Mouse (Mus musculus): ENCODE results near the gene Supt4a. TPM values are rescaled to one million over a fixed set of nuclear protein-coding genes. Genes with fewer than 3 reads are reported as not detected.

Gene Supt4a
- polyA plus RNA-seq, 1 experiment from 2014 or later = 172 TPM

DNA sequence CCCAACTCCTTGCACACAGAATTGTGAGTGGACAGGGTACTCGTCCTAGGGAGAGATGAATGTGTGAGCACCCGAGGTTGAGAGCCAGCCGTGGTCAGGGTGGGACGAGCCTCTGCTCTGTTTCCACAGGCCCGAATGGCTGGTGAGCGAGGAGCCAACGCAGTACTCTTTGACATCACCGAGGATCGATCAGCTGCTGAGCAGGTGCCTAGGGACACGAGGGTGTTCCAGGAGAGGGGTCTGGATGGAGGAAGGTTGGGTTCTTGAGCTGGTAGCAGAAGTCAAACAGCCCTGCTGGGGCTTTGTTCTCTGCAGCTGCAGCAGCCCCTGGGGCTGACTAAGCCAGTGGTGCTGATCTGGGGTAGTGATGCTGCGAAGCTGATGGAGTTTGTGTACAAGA is 10.3 kb upstream of the Supt4a start:
- 0 out of 2 replicates have a peak overlapping the region, but pooled peaks have one; percentile 16 for H3K9ac ChIP-seq
- H3K4me3 ChIP-seq = no peak overlapping the region
- no peak overlapping the region for H3K27ac ChIP-seq
- WGBS = 49% methylated on average over 11 of the region's 11 CpGs
- no peaks in the 10 kb centered on the region for H3K27me3 ChIP-seq
- ATAC-seq (ENCODE audit: insufficient number of reproducible peaks, insufficient read depth, low FRiP score, low TSS enrichment, low read depth) = no peak
- no peaks in the 10 kb centered on the region for H3K36me3 ChIP-seq
- H3K4me1 ChIP-seq = peaks cover 34% of the 10 kb centered on the region
- no peaks in the 10 kb centered on the region for H3K9me3 ChIP-seq
- no peak overlapping the region for H3K4me2 ChIP-seq

DNA sequence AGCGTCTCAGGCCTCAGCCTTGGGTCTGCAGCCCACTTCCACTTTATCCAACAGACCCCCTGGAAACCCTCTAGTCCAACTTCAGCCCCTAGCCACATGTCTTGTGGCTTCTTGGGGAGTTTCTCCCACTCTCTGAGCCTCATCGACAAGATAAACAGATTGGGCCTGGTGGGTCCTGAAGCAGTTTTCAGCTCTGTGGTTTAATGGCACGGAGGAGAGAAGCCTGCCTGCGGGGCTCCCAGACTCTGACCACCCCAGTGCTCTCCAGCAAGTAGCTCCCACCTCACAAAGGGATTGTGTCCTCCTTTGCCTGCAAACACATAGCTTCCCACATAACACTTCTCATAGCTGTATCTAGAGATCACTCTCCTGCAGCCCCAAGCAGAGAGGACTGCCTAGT is 9.9 kb upstream of the Supt4a start:
- H3K9me3 ChIP-seq = no peaks in the 10 kb centered on the region
- 48% methylated on average over 4 of the region's 4 CpGs for WGBS
- H3K27ac ChIP-seq = no peak overlapping the region
- H3K4me3 ChIP-seq = no peak overlapping the region
- H3K9ac ChIP-seq = no peak overlapping the region
- ATAC-seq (ENCODE audit: insufficient number of reproducible peaks, insufficient read depth, low FRiP score, low TSS enrichment, low read depth) = no peak
- peaks cover 34% of the 10 kb centered on the region for H3K4me1 ChIP-seq
- H3K36me3 ChIP-seq = no peaks in the 10 kb centered on the region
- H3K4me2 ChIP-seq = no peak overlapping the region
- no peaks in the 10 kb centered on the region for H3K27me3 ChIP-seq

DNA sequence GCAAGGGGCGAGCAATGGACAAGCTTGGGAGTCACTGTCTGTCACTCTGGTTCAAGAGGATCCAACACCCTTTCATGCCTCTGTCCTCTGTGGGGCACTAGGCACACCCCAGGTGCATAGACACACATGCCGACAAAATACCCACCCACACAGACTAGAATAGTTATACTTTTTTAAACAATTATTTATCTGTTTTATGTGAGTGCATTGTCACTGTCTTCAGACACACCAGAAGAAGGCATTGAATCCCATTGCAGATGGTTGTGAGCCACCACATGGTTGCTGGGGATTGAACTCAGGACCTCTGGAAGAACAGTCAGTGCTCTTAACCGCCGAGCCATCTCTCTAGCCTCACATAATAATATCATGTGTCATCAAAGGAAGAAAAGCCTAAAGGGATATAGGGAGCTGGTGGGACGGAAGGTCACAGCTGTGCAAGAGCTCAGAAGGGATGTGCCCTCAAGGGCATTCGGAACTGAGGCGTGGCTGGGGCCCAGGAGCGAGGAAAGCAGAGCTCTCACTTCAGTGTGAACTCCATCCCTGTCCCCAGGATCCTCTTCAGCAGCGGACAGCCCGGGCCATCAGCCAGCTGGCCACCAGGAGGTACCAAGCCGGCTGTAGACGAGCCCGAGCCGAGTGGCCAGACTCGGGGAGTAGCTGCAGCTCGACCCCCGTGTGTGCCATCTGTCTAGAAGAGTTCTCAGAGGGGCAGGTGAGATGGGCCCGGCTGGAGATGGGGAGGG is 8.3 kb upstream of the Supt4a start:
- H3K9ac ChIP-seq = peak overlapping the region; percentile 41; the same call in 1 of the 2 replicates
- 56% methylated on average over 18 of the region's 18 CpGs for WGBS
- no peaks in the 10 kb centered on the region for H3K27me3 ChIP-seq
- no peak overlapping the region for H3K27ac ChIP-seq
- no peaks in the 10 kb centered on the region for H3K36me3 ChIP-seq
- ATAC-seq (ENCODE audit: insufficient number of reproducible peaks, insufficient read depth, low FRiP score, low TSS enrichment, low read depth) = no peak
- H3K4me3 ChIP-seq = no peak overlapping the region
- H3K4me2 ChIP-seq = no peak overlapping the region
- peaks cover 34% of the 10 kb centered on the region for H3K4me1 ChIP-seq
- no peaks in the 10 kb centered on the region for H3K9me3 ChIP-seq

DNA sequence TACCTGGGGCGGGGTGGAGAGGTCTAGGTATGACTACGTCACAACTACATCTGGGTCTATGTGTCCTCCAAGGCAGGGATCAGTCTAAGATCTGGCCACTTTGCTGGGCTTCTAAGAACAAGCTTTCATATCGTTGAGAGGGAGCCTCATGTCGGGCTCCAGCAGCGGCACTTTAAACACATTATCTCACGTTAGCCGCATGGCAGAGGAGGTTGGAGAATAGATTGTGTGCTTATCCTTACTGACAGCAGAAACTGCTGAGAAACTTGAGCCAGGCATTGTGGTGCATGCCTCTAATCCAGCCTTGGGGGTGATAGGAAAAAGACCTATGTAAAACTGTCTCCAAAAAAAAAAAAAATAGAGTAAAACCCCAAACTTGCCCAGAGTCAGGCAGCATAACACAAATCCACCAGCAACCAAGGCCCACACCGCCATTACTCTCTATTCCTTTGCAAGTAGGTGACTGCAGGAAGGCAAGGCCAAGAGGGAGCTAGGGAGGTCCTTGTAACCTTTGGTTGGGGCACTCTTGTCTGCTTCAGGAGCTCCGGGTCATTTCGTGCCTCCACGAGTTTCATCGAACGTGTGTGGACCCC is 7.7 kb upstream of the Supt4a start:
- Histone ChIP-seq H3K4me1 (peaks cover 33% of the 10 kb centered on the region), H3K4me2 (no peak overlapping the region), H3K4me3 (no peak overlapping the region), H3K9ac (peak overlapping the region; percentile 41; the same call in 1 of the 2 replicates), H3K27ac (no peak overlapping the region), H3K27me3 (no peaks in the 10 kb centered on the region), H3K9me3 (no peaks in the 10 kb centered on the region), H3K36me3 (no peaks in the 10 kb centered on the region)
- 81% methylated on average over 13 of the region's 13 CpGs for WGBS
- ATAC-seq (ENCODE audit: insufficient number of reproducible peaks, insufficient read depth, low FRiP score, low TSS enrichment, low read depth) = no peak

DNA sequence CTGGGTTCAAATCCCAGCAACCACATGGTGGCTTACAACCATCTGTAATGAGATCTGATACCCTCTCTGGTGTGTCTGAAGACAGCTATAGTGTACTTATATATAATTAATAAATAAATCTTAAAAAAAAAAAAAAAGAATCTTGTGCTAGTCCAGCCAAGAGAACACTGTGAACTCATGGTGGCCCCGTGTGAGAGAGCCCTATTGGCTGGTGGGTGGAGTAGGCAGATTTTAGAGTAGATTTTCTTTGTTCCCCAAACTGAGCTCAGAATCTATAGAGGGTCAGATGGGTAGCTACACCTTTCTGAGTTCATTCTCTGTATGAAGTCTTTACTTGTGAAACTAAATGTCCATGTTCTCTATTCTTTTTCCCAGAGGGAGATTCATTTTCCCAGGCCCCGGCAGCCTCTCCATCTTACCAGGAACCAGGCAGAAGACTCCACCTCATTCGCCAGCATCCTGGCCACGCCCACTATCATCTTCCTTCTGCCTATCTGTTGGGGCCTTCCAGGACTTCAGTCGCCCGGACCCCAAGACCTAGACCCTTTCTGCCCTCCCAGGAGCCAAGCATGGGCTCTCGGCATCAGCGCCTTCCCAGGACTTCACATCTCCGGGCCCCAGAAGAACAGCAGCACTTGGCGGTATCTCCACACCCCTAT is 6.6 kb upstream of the Supt4a start:
- no peak overlapping the region for H3K27ac ChIP-seq
- ATAC-seq (ENCODE audit: insufficient number of reproducible peaks, insufficient read depth, low FRiP score, low TSS enrichment, low read depth) = no peak
- H3K4me2 ChIP-seq = no peak overlapping the region
- no peak overlapping the region for H3K9ac ChIP-seq
- no peaks in the 10 kb centered on the region for H3K36me3 ChIP-seq
- H3K27me3 ChIP-seq = no peaks in the 10 kb centered on the region
- peaks cover 22% of the 10 kb centered on the region for H3K4me1 ChIP-seq
- no peaks in the 10 kb centered on the region for H3K9me3 ChIP-seq
- 74% methylated on average over 10 of the region's 10 CpGs for WGBS
- H3K4me3 ChIP-seq = no peak overlapping the region

DNA sequence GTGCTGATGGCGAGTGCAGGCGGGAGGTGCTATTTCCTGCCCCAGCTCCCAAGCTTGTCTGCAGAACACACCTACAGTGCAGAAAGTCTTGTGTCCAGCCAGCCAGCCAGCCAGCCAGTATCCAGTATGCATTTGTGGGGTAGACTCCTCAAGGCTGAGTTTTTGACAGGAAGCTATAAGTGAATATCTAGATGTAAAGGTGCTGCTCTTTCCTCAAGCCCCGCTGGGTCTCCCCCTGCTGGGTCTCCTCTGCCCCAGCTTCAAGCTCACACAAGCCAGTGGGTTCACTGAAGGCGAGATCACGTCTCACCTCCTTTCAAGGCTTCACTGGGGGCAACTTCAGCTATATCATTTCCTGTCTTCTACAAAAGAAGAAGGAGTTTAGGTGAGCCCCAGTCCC is 3.0 kb upstream of the Supt4a start:
- Histone ChIP-seq H3K4me3 (no peak overlapping the region), H3K9ac (peak overlapping the region; percentile 58), H3K4me2 (peak overlapping the region; percentile 38; the same call in 1 of the 2 replicates), H3K9me3 (no peaks in the 10 kb centered on the region), H3K27me3 (no peaks in the 10 kb centered on the region), H3K36me3 (peaks cover 2% of the 10 kb centered on the region), H3K4me1 (peaks cover 14% of the 10 kb centered on the region), H3K27ac (no peak overlapping the region)
- WGBS = 52% methylated on average over 5 of the region's 5 CpGs
- no peak for ATAC-seq (ENCODE audit: insufficient number of reproducible peaks, insufficient read depth, low FRiP score, low TSS enrichment, low read depth)

DNA sequence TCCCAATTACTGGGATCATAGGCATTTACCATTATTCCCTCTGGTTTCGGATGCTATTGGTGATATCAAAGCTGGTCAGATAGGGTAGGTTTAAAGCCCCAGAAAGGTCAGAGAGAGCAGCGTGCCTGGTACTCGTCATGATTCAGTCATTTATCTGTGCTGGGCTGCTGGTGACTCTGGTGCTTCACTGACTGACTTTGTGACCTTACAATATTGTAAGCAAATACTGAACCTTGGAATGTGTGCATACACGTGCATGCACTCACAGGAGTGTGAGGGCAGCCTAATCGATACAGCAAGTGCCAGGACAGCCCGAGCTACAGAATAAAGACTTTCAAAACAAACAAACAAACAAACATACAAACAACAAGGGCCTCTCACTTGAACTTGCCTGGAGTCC is 1.7 kb upstream of the Supt4a start:
- Histone ChIP-seq H3K27ac (peak overlapping the region; percentile 94; the same call in 1 of the 2 replicates), H3K4me1 (peaks cover 14% of the 10 kb centered on the region), H3K4me3 (no peak overlapping the region), H3K9me3 (no peaks in the 10 kb centered on the region), H3K36me3 (peaks cover 15% of the 10 kb centered on the region), H3K4me2 (peak overlapping the region; percentile 92; the same call in 1 of the 2 replicates), H3K9ac (no peak overlapping the region), H3K27me3 (no peaks in the 10 kb centered on the region)
- 83% methylated on average over 6 of the region's 6 CpGs for WGBS
- ATAC-seq (ENCODE audit: insufficient number of reproducible peaks, insufficient read depth, low FRiP score, low TSS enrichment, low read depth) = no peak

DNA sequence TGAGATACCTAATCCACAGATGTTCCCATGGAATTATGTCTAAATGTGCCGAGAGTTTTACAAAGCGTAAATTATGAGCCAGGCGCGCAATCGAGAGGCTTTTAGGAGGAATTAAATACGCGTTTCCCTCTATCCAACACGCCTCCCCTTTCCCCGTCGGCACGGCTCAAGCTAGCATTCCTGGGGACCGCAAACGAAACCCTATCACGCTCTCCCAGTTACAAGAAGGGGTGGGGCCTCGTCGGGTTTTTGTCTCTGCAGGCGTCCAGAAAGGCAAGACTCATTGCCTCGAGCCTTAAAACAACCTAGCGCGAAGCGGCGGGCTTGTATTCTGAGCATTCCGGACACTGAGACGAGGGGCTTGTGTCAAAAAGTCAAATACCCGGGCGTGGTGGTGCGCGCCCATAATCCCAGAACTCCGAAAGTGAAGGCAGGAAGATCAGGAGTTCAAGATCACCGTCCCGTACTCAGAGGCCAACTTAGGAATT is 661 bp upstream of the Supt4a start:
- Histone ChIP-seq H3K4me3 (peak overlapping the region; percentile 88), H3K9me3 (no peaks in the 10 kb centered on the region), H3K36me3 (peaks cover 24% of the 10 kb centered on the region), H3K4me2 (peak overlapping the region; percentile 92), H3K9ac (peak overlapping the region; percentile 68), H3K27ac (peak overlapping the region; percentile 94), H3K27me3 (no peaks in the 10 kb centered on the region), H3K4me1 (peaks cover 14% of the 10 kb centered on the region)
- ATAC-seq (ENCODE audit: insufficient number of reproducible peaks, insufficient read depth, low FRiP score, low TSS enrichment, low read depth) = peak; percentile 85
- under 1% methylated on average over 31 of the region's 31 CpGs for WGBS

DNA sequence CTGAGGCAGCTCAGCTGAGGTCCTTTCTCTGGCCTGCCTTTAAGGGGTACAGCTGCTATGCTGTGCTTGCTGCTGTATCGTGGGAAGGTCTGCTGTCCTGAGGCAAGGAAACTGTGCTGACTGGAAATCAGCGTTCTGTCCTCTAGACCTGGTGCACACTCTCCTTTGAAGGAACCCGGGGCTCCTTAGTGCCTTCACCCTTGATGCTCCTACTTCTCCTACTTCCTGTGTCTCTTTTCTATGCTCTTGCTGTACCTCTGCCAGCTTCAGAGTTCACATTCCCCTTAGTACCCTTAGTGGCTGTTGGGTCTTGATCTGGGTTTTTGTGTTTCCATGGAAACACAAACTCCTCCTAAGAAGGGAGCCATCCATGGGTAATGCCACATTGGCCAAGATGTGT is 6.3 kb downstream of the Supt4a start:
- H3K4me2 ChIP-seq = no peak overlapping the region
- no peaks in the 10 kb centered on the region for H3K27me3 ChIP-seq
- no peak overlapping the region for H3K27ac ChIP-seq
- H3K9ac ChIP-seq = no peak overlapping the region
- no peaks in the 10 kb centered on the region for H3K9me3 ChIP-seq
- H3K36me3 ChIP-seq = peaks cover 61% of the 10 kb centered on the region
- 0 out of 2 replicates have a peak, but pooled peaks cover 2% of the 10 kb centered on the region for H3K4me1 ChIP-seq
- no peak overlapping the region for H3K4me3 ChIP-seq
- no peak for ATAC-seq (ENCODE audit: insufficient number of reproducible peaks, insufficient read depth, low FRiP score, low TSS enrichment, low read depth)
- 90% methylated on average over 3 of the region's 3 CpGs for WGBS

DNA sequence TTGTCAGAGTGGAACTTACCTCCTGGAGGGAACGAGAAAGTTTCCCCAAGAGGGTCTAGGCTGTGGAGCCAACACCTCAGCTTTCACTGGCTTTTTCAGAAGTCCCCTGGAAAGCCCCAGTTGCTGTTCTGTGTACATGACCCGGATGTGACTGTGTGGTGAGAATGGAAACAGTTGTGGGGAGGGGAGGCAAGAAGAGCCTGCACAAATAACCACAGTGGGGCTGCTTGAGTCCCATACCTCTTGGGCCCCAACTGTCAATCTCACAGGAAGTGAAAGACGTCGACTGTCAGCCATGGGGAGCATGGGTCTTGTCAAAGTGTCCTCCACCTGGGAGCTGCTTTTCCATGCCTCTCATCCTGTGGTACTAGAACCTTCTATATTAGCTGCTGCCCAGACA is 7.6 kb downstream of the Supt4a start:
- 0 out of 2 replicates have a peak, but pooled peaks cover 5% of the 10 kb centered on the region for H3K4me1 ChIP-seq
- H3K9me3 ChIP-seq = no peaks in the 10 kb centered on the region
- no peak overlapping the region for H3K27ac ChIP-seq
- H3K4me2 ChIP-seq = no peak overlapping the region
- H3K36me3 ChIP-seq = peaks cover 53% of the 10 kb centered on the region
- ATAC-seq (ENCODE audit: insufficient number of reproducible peaks, insufficient read depth, low FRiP score, low TSS enrichment, low read depth) = no peak
- H3K27me3 ChIP-seq = no peaks in the 10 kb centered on the region
- H3K4me3 ChIP-seq = no peak overlapping the region
- WGBS = 83% methylated on average over 4 of the region's 4 CpGs
- H3K9ac ChIP-seq = no peak overlapping the region

DNA sequence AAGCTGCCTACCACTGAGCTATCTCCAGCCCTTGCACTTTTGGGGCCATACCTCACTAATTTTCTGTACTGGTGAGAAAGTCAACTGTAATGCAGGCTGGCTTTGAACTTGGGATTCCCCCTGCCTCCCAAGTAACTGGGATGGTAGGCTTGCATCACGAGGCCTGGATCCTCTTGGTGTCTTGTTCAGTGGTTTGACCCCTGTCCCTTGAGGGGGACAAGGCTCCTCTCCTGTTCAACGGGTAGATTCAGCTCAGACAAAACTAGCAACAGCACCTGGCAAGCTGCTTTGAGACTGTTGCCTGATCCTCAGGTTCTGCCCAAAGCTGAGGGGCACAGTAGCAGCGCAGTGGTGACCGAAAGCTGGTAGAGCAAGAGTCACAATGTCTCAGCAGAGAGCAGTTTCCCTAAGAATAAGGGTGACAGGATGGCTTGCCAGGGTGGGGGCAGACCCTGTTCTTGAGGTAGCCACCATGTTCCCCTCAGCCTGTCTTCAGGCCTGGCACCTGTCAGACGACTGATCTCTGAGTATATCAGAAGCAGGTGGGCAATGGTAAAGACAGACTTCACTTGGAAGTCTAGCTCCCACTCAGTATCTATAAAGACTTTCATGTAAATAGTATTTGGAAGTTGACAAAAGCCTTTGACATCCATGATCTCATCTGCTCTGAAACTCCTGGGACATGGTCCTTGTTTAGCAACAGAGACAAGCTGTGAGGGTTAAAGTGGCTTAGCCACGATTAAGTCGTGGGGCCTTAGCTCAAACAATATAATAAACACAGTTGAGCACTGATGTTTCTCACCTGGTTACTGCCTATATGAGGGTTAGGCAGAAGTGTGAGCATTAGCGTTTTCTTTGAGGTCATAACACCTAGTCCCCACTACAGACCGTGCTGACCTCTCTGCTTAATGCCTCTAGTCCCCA is 8.5 kb downstream of the Supt4a start:
- H3K4me3 ChIP-seq = no peak overlapping the region
- no peak overlapping the region for H3K4me2 ChIP-seq
- no peaks in the 10 kb centered on the region for H3K9me3 ChIP-seq
- no peak for ATAC-seq (ENCODE audit: insufficient number of reproducible peaks, insufficient read depth, low FRiP score, low TSS enrichment, low read depth)
- no peak overlapping the region for H3K9ac ChIP-seq
- no peak overlapping the region for H3K27ac ChIP-seq
- 82% methylated on average over 9 of the region's 9 CpGs for WGBS
- H3K27me3 ChIP-seq = no peaks in the 10 kb centered on the region
- 0 out of 2 replicates have a peak, but pooled peaks cover 5% of the 10 kb centered on the region for H3K4me1 ChIP-seq
- H3K36me3 ChIP-seq = peaks cover 44% of the 10 kb centered on the region

All from embryonic facial prominence, embryonic 13.5 days (tissue).